Mouse (Mus musculus): Measurements from ENCODE around the gene Rpusd3. TPM values are rescaled to one million over a fixed set of nuclear protein-coding genes. Genes with fewer than 3 reads are reported as not detected.

The Rpusd3 gene
- total and polyA plus RNA-seq, 3 experiments, result 24.8 to 34.1 TPM; not detected in 1

DNA sequence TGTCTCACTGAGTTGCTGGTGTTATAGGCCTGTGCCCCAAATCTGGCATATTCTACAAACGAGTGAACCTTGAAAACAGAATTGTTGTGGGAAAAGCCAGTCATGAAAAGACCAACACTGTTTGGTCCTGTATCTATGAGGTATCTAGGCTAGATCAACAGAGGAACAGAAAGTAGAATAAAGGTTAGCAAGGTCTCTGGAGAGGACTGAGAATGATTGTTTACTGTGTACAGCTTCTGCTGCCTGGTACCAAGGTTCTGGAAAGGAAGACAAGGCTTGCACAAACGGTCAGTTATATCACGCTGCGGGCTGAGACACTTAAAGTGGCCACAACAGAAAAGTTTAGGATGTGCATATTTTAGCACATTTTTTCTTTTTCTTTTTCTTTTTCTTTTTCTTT is 7.6 kb upstream of the Rpusd3 start:
- no peak for DNase-seq (ENCODE audit: low read depth, low spot score)
- TF ChIP-seq MAZ (IDR thresholded peaks at IDR 0.05; ENCODE audit: low read depth, low read length) (no peak), MAX (IDR thresholded peaks at IDR 0.05; ENCODE audit: low read length) (no peak), ELF1 (IDR thresholded peaks at IDR 0.05; ENCODE audit: low read depth, low read length) (no peak), TAL1 (IDR thresholded peaks at IDR 0.05; ENCODE audit: low read length) (no peak), MEF2A (IDR thresholded peaks at IDR 0.05; ENCODE audit: extremely low read depth, insufficient replicate concordance, low read depth, low read length, poor library complexity, severe bottlenecking) (no peak), CHD1 (IDR thresholded peaks at IDR 0.05; ENCODE audit: low read depth, low read length) (no peak), E2F4 (IDR thresholded peaks at IDR 0.05; ENCODE audit: borderline replicate concordance, low read depth, low read length) (no peak)
- Histone ChIP-seq H3K27me3 (ENCODE audit: control insufficient read depth in 1 of 2, insufficient read depth in 2 of 2, low read length in 2 of 2) (no peaks in the 10 kb centered on the region), H3K4me3 (ENCODE audit: control insufficient read depth in 1 of 2, insufficient read depth in 1 of 2, low read depth in 2 of 2, low read length in 2 of 2) (no peak overlapping the region), H3K9me3 (replicated peaks; ENCODE audit: insufficient read depth, low read length) (no peaks in the 10 kb centered on the region), H3K36me3 (ENCODE audit: control insufficient read depth in 1 of 2, insufficient read depth in 2 of 2, low read length in 2 of 2) (peaks cover 0 to 3% of the 10 kb centered on the region in 2 experiments; a peak in 2 of 4 replicates), H3K4me1 (ENCODE audit: control insufficient read depth in 1 of 2, insufficient read depth in 2 of 2, low read length in 2 of 2) (peaks cover 6 to 12% of the 10 kb centered on the region in 2 experiments; a peak in 3 of 4 replicates), H3K27ac (ENCODE audit: control insufficient read depth, low read depth, low read length) (no peak overlapping the region), H3K9ac (ENCODE audit: control insufficient read depth, low read depth, low read length, poor library complexity, severe bottlenecking) (no peak overlapping the region), H3K79me2 (ENCODE audit: control insufficient read depth, insufficient read depth, low read length, poor library complexity) (no peaks in the 10 kb centered on the region)

DNA sequence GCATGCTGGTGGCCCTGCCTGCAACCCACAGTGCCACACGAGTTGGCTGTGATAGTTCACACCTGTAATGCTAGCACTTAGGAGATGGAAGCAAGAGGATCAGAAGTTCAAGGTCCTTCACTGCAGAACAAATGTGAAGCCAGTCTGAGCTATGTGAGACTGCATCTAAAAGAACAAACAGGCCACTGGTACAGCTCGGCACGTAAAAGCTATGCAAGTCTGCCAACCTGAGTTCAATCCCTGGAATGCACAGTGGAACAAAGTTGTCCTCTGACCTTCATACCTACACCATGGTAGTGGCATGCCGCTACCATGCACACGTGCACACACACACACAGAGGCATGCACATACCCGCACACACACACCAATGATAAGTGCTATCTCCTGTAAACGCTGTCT is 5.0 kb upstream of the Rpusd3 start:
- no peak for DNase-seq (ENCODE audit: low read depth, low spot score)
- Histone ChIP-seq H3K9me3 (replicated peaks; ENCODE audit: insufficient read depth, low read length) (no peaks in the 10 kb centered on the region), H3K27ac (ENCODE audit: control insufficient read depth, low read depth, low read length) (no peak overlapping the region), H3K4me3 (ENCODE audit: control insufficient read depth in 1 of 2, insufficient read depth in 1 of 2, low read depth in 2 of 2, low read length in 2 of 2) (no peak overlapping the region), H3K4me1 (ENCODE audit: control insufficient read depth in 1 of 2, insufficient read depth in 2 of 2, low read length in 2 of 2) (peaks cover 6 to 16% of the 10 kb centered on the region in 2 experiments; a peak in 3 of 4 replicates), H3K9ac (ENCODE audit: control insufficient read depth, low read depth, low read length, poor library complexity, severe bottlenecking) (no peak overlapping the region), H3K36me3 (ENCODE audit: control insufficient read depth in 1 of 2, insufficient read depth in 2 of 2, low read length in 2 of 2) (peaks cover 0 to 3% of the 10 kb centered on the region in 2 experiments; a peak in 2 of 4 replicates), H3K79me2 (ENCODE audit: control insufficient read depth, insufficient read depth, low read length, poor library complexity) (no peaks in the 10 kb centered on the region), H3K27me3 (ENCODE audit: control insufficient read depth in 1 of 2, insufficient read depth in 2 of 2, low read length in 2 of 2) (no peaks in the 10 kb centered on the region)
- TF ChIP-seq ZMIZ1 (IDR thresholded peaks at IDR 0.05; ENCODE audit: low read depth, low read length) (no peak), TAL1 (IDR thresholded peaks at IDR 0.05; ENCODE audit: low read length) (no peak), GATA1 (IDR thresholded peaks at IDR 0.05; ENCODE audit: low read depth, low read length) (no peak)

DNA sequence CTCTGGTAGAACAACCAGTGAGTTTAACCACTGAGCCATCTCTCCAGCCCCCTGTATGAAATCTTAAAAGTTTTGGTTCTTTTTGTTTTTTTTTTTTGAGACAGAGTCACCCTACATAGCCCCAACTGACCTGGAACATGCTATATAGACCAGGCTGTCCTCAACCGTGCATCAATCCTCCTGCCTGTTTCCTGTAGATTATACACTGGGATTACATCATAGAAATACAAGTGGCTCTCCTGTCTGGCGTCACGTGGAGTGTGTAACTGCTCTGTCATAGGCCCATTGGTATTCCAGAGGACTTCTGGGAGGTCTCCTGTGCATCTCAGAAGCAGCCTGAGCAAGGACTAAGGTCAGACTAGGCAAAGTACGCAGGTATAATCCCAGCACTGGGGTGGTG is 3.9 kb upstream of the Rpusd3 start:
- H3K79me2 ChIP-seq (ENCODE audit: control insufficient read depth, insufficient read depth, low read length, poor library complexity), result peaks cover 6% of the 10 kb centered on the region
- H3K4me1 ChIP-seq (ENCODE audit: control insufficient read depth in 1 of 2, insufficient read depth in 2 of 2, low read length in 2 of 2), result peaks cover 6 to 20% of the 10 kb centered on the region in 2 experiments; a peak in 3 of 4 replicates
- H3K4me3 ChIP-seq (ENCODE audit: control insufficient read depth in 1 of 2, insufficient read depth in 1 of 2, low read depth in 2 of 2, low read length in 2 of 2), result peak overlapping the region in 1 of 2 experiments; percentile 19; a peak in 1 of 4 replicates
- H3K27me3 ChIP-seq (ENCODE audit: control insufficient read depth in 1 of 2, insufficient read depth in 2 of 2, low read length in 2 of 2), result no peaks in the 10 kb centered on the region
- DNase-seq (ENCODE audit: low read depth, low spot score), result peak; percentile 75
- H3K9me3 ChIP-seq (replicated peaks; ENCODE audit: insufficient read depth, low read length), result no peaks in the 10 kb centered on the region
- H3K9ac ChIP-seq (ENCODE audit: control insufficient read depth, low read depth, low read length, poor library complexity, severe bottlenecking), result no peak overlapping the region
- H3K27ac ChIP-seq (ENCODE audit: control insufficient read depth, low read depth, low read length), result no peak overlapping the region
- H3K36me3 ChIP-seq (ENCODE audit: control insufficient read depth in 1 of 2, insufficient read depth in 2 of 2, low read length in 2 of 2), result peaks cover 0 to 6% of the 10 kb centered on the region in 2 experiments; a peak in 2 of 4 replicates
- TF ChIP-seq TCF12 (IDR thresholded peaks at IDR 0.05; ENCODE audit: low read depth, low read length) (peak; percentile 84), TBP (IDR thresholded peaks at IDR 0.05; ENCODE audit: low read depth, low read length) (no peak), USF1 (IDR thresholded peaks at IDR 0.05; ENCODE audit: low read depth, low read length) (peak; percentile 94), ZMIZ1 (IDR thresholded peaks at IDR 0.05; ENCODE audit: low read depth, low read length) (no peak), SIN3A (IDR thresholded peaks at IDR 0.05; ENCODE audit: low read length) (peak; percentile 51; the same call in 1 of the 2 replicates), USF2 (IDR thresholded peaks at IDR 0.05; ENCODE audit: borderline replicate concordance in 1 of 2, insufficient read depth in 1 of 2, low read depth in 1 of 2, low read length in 2 of 2) (peak in 1 of 2 experiments; percentile 78; a peak in 2 of 4 replicates), BHLHE40 (IDR thresholded peaks at IDR 0.05; ENCODE audit: borderline replicate concordance, low read depth, low read length) (peak; percentile 67), SMC3 (IDR thresholded peaks at IDR 0.05; ENCODE audit: low read depth, low read length) (no peak), CTCF (IDR thresholded peaks at IDR 0.05 in 2 of 3, conservative IDR thresholded peaks at IDR 0.05 in 1 of 3; ENCODE audit: control insufficient read depth in 1 of 3, insufficient read depth in 1 of 3, low read depth in 2 of 3, low read length in 3 of 3, poor library complexity in 1 of 3, severe bottlenecking in 1 of 3) (no peak), RCOR1 (IDR thresholded peaks at IDR 0.05; ENCODE audit: low read depth, low read length) (peak; percentile 40; the same call in 1 of the 2 replicates), HCFC1 (IDR thresholded peaks at IDR 0.05; ENCODE audit: low read depth, low read length) (0 out of 2 replicates have a peak, but pooled peaks have one; percentile 40), MAFK (IDR thresholded peaks at IDR 0.05; ENCODE audit: borderline replicate concordance, low read depth, low read length) (no peak), ELF1 (IDR thresholded peaks at IDR 0.05; ENCODE audit: low read depth, low read length) (no peak), MYB (IDR thresholded peaks at IDR 0.05; ENCODE audit: low read depth, low read length) (no peak), GABPA (IDR thresholded peaks at IDR 0.05; ENCODE audit: low read depth, low read length) (no peak), RAD21 (IDR thresholded peaks at IDR 0.05; ENCODE audit: low read depth, low read length) (no peak), GATA1 (IDR thresholded peaks at IDR 0.05; ENCODE audit: low read depth, low read length) (peak; percentile 38; the same call in 1 of the 2 replicates), NELFE (IDR thresholded peaks at IDR 0.05; ENCODE audit: low read depth, low read length) (no peak), TAL1 (IDR thresholded peaks at IDR 0.05; ENCODE audit: low read length) (peak; percentile 77), CHD2 (IDR thresholded peaks at IDR 0.05; ENCODE audit: low read length) (no peak)

All from MEL (cell line).